Mouse (Mus musculus) midbrain, embryonic 14.5 days (tissue): ENCODE results near the gene Serpine2. TPM values are rescaled to one million over a fixed set of nuclear protein-coding genes. Genes with fewer than 3 reads are reported as not detected.

Source experiments
- ATAC-seq: fragments of 200-750 bp; cut with Nextera tagmentation; 2 replicates; pipeline ENCODE4 v1.8.0; 2017; ENCODE audit warnings: moderate number of reproducible peaks, moderate library complexity; ENCODE audit not compliant: low FRiP score, low TSS enrichment
- DNase-seq: peaks from one replicate; pipeline ENCODE4 v3.0.0-alpha.2; 2015
- H3K27ac ChIP-seq: fragments of 300-500 bp; sonication (generic); replicated peaks from 2 replicates; pipeline ENCODE4 v1.5.1; 2014; ENCODE audit warnings: mild to moderate bottlenecking, low read depth, low read length, moderate library complexity
- H3K27me3 ChIP-seq: fragments of 300-500 bp; sonication (generic); 2 replicates; pipeline ENCODE4 v1.6.1; 2014; ENCODE audit warnings: low read length, control low read depth, mixed read lengths; ENCODE audit not compliant: control insufficient read depth, insufficient read depth
- H3K36me3 ChIP-seq: fragments of 300-500 bp; sonication (generic); 2 replicates; pipeline ENCODE4 v1.6.1; 2014; ENCODE audit warnings: low read length, control low read depth; ENCODE audit not compliant: control insufficient read depth, insufficient read depth
- H3K4me1 ChIP-seq: fragments of 300-500 bp; sonication (generic); 2 replicates; pipeline ENCODE4 v1.6.1; 2014; ENCODE audit warnings: mild to moderate bottlenecking, antibody characterized with exemption, low read length, control low read depth; ENCODE audit not compliant: control insufficient read depth, insufficient read depth
- H3K4me2 ChIP-seq: fragments of 300-500 bp; sonication (generic); 2 replicates; pipeline ENCODE4 v1.6.1; 2014; ENCODE audit warnings: mild to moderate bottlenecking, low read length, moderate library complexity
- H3K4me3 ChIP-seq: fragments of 300-500 bp; sonication (generic); replicated peaks from 2 replicates; pipeline ENCODE4 v1.5.1; 2014; ENCODE audit warnings: low read depth, low read length
- H3K9ac ChIP-seq: fragments of 300-500 bp; sonication (generic); replicated peaks from 2 replicates; pipeline ENCODE4 v1.6.1; 2014; ENCODE audit warnings: mild to moderate bottlenecking, low read length, moderate library complexity
- H3K9me3 ChIP-seq: fragments of 300-500 bp; sonication (generic); 2 replicates; pipeline ENCODE4 v1.6.1; 2016; ENCODE audit warnings: low read length, control low read depth, mixed read lengths; ENCODE audit not compliant: control insufficient read depth
- WGBS: fragments of 180-500 bp; shearing (Covaris S2); extraction: QIAGEN DNeasy Blood & Tissue Kit; methylation state at CpG from one replicate; pipeline ENCODE4 v1.1.7; 2014; 5-methylcytosine and 5-hydroxymethylcytosine counted together
- polyA plus RNA-seq: library from polyadenylated mRNA; unstranded; fragments of >200 nt; fragmentation: Nextera tagmentation; extraction: Ambion mirVana; gene quantifications from 2 replicates; pipeline ENCODE4 v1.2.1, GENCODE M21; 2014

The Serpine2 gene
- polyA plus RNA-seq, 1 experiment from 2014 or later = 199 TPM

DNA sequence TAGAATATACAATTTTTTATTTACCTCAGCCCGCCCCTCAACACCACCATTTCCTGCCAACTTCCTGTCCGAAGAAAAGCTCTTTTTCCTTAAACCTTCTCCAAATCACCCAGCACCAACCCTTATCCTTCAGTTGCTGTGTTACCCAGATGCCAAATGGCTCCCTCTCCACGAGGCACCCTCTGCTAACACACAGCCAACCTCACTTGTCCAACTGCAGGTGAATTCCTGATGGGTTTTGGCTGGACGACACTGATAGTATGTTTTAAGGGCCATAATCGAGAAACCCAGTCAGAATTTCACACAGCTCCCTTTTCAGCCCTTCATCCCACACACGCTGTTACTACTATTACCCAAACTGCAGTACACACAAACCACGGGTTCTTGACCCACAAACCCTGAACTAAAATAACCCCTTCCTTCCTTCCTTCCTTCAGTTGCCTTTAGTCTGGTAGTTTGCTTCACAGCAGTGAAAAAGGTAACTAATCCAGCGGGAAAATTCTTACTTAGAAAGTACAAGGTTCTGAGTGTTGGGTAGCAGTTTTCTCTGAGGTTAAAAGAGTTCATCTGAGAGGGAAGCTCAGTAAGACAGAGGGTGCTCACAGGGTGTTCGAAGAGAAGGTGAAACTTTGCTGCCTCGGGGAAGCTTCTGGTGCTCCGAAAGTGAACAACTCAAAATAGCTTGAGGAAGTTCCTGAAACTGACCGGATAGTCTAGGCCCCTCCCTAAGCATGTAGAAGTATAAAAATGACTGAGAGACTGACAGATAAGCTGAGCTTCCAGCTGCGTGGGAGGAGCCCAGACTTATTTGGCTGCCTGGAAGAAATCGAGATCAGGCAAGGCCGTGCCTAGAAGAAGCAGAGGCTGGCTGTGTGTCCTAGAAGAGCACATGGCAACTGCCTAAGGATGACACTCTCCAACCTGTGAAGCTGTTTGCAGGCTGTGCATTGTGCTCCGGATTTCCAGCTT lies 98.4 kb downstream of the Serpine2 start:
- peak overlapping the region; percentile 66 for H3K4me2 ChIP-seq
- no peaks in the 10 kb centered on the region for H3K27me3 ChIP-seq
- ATAC-seq (no peak), DNase-seq (no peak)
- H3K36me3 ChIP-seq = no peaks in the 10 kb centered on the region
- H3K9ac ChIP-seq = peak overlapping the region; percentile 90; the same call in 1 of the 2 replicates
- peaks cover 28% of the 10 kb centered on the region for H3K4me1 ChIP-seq
- WGBS = 64% methylated on average over 16 of the region's 16 CpGs
- peak overlapping the region; percentile 32; the same call in 1 of the 2 replicates for H3K27ac ChIP-seq
- no peaks in the 10 kb centered on the region for H3K9me3 ChIP-seq
- peak overlapping the region; percentile 85 for H3K4me3 ChIP-seq

DNA sequence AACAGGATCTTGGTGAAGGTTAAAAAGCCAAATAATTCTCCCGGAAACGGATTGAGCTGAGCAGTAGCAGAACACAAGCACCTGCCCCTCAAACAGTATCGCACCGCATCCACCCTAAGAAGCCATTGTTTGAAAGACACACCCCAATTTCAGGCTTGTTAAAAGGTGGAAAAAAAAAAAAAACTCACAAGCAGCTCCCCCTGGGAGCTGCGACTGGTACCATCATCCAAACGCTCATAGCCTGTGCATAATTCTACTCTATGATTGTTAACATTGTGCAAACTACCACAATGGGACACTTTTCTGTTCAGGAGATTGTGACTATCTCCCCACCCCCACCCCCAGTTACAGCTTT lies 99.1 kb downstream of the Serpine2 start:
- Histone ChIP-seq H3K4me3 (peak overlapping the region; percentile 85), H3K27me3 (no peaks in the 10 kb centered on the region), H3K36me3 (no peaks in the 10 kb centered on the region), H3K4me1 (peaks cover 31% of the 10 kb centered on the region), H3K9ac (peak overlapping the region; percentile 90; the same call in 1 of the 2 replicates), H3K9me3 (no peaks in the 10 kb centered on the region), H3K27ac (peak overlapping the region; percentile 32), H3K4me2 (peak overlapping the region; percentile 66)
- WGBS = 3% methylated on average over 6 of the region's 6 CpGs
- ATAC-seq (peak; percentile 36), DNase-seq (no peak)

DNA sequence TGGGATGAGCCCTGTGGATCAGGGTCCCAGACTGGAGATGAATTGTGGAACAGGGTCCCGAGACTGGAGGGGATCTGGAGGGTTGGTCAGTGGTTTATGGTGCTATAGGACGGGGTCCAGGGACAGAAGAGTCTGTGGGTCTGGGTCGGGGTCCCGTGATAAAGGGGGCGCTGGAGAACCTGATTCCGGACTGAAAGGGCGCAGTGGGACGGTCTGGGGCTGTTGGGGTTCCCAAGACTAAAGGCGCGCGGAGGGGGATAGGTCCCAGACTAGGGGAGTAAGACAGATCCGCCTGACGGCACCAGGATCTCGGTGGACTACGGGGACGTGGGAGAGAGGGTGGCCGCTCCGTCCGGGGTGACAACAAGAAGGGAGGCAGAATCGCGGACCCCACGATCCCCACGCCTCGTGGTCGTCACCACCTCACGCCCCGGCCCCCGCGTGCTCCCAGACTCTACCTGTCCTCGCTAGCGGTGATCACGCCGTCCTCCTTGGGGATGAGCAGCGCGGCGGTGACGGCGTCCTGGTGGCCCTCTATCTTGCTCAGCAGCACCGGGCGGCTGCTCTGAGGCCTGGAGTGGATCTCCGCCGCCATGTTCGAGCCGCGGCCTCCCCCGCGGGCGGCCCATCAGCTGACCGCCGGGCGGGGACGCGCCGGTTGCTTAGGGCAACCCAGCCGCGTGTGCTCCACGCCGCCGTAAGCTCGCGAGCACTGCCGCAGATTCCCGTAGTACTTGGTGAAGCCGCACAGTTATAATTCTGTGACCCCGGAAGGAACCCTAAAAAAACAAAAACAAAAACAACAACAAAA lies 99.7 kb downstream of the Serpine2 start:
- peak overlapping the region; percentile 61 for H3K27ac ChIP-seq
- no peaks in the 10 kb centered on the region for H3K27me3 ChIP-seq
- ATAC-seq (peak; percentile 97), DNase-seq (peak; percentile 96)
- H3K9ac ChIP-seq = peak overlapping the region; percentile 90
- peaks cover 31% of the 10 kb centered on the region for H3K4me1 ChIP-seq
- H3K4me2 ChIP-seq = peak overlapping the region; percentile 66
- no peaks in the 10 kb centered on the region for H3K36me3 ChIP-seq
- WGBS = under 1% methylated on average over 64 of the region's 65 CpGs
- peak overlapping the region; percentile 85 for H3K4me3 ChIP-seq
- H3K9me3 ChIP-seq = no peaks in the 10 kb centered on the region

DNA sequence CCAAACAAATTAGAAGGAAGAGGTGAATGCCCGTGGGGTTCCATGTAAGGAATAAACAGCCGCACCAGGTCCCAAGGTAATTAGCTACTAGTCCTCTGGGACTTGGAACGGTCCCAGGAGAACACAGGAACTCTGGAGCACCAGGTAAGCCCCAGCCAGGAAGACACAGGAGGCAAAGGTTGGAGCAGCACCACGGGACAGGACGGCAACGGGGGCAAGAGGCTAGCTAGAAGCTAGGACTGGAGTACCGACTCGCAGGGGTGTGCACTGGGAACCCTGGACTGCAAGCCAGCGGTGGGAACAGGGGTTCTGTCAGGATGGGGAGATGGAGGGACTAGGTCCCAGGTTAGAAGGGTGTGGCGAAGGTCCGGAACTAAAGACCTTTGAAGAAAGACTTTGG lies 100.3 kb downstream of the Serpine2 start:
- Histone ChIP-seq H3K4me2 (peak overlapping the region; percentile 66), H3K27ac (no peak overlapping the region), H3K4me3 (peak overlapping the region; percentile 85), H3K9me3 (no peaks in the 10 kb centered on the region), H3K27me3 (no peaks in the 10 kb centered on the region), H3K4me1 (peaks cover 31% of the 10 kb centered on the region), H3K36me3 (no peaks in the 10 kb centered on the region), H3K9ac (peak overlapping the region; percentile 90)
- ATAC-seq (peak; percentile 17), DNase-seq (peak; percentile 25)
- WGBS = 14% methylated on average over 11 of the region's 11 CpGs

DNA sequence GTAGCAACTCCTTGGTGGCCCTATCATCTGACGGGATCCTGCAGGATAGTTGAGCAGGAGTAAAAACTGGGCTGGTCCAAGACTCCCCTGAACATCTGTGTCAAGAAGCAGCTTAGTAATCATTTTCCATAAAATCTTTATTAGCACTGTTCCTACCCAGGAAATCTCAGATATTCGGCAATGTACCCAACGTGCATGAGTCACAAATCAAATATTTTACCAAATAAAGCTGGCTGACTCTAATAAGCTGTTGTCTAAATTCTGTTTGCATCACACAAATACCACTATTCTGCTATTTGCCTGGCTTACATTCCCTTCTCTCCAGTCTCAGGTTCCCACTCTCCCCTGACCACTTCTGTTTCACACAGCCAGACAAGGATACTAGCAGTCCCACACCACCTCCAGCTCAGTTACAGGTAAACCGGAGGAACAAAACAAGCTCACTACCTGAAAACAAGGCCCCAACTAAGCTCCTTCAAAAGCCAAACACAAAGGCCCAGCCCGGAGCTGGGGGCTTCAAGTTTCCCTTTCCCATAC lies 101.5 kb downstream of the Serpine2 start:
- Histone ChIP-seq H3K9me3 (no peaks in the 10 kb centered on the region), H3K4me2 (peak overlapping the region; percentile 66), H3K4me3 (peak overlapping the region; percentile 15; the same call in 1 of the 2 replicates), H3K27ac (no peak overlapping the region), H3K27me3 (no peaks in the 10 kb centered on the region), H3K4me1 (peaks cover 31% of the 10 kb centered on the region), H3K9ac (no peak overlapping the region; the same call in 1 of the 2 replicates), H3K36me3 (no peaks in the 10 kb centered on the region)
- WGBS = 65% methylated on average over 5 of the region's 5 CpGs
- DNase-seq = no peak
- no peak for ATAC-seq

DNA sequence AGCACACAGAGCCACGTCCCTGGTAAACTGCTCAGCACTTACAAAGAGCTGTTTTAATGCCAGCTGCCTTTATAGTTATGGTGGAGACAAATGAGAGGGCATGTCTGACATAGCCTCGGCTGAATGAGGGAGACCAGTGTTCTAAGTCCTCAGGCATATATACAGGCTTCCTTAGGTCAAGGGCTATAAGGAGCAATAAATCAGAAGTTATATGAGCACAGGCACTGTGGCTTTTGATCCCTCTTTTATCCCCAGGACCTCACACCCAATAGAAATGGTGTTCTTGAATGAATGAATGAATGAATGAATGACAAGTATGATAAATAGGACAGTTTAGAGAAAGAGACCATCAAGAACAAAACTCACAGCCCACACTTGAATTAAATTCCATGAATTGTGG lies 102.0 kb downstream of the Serpine2 start:
- 53% methylated on average over 2 of the region's 2 CpGs for WGBS
- no peak for ATAC-seq
- H3K9ac ChIP-seq = no peak overlapping the region

DNA sequence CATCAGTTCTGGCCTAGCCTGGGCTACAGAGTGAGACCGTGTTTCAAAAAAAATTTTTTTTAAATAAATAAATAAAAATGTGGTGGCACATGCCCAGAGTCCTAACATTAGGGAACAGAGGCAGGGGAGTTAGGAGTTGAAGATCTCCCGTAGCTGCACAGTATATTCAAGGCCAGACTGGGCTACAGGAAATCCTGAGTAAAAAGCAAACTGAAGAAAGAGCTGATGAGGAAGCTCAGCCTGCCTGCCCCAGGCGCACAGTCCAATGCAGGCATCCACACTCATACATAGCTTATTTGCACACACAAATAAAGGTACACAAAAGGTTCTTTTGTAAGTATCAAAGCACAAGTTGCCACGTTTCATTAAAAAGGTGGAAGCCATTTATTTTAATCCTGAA lies 103.4 kb downstream of the Serpine2 start:
- Histone ChIP-seq H3K9ac (no peak overlapping the region), H3K4me2 (no peak overlapping the region), H3K4me1 (peaks cover 29% of the 10 kb centered on the region), H3K4me3 (no peak overlapping the region), H3K27me3 (no peaks in the 10 kb centered on the region), H3K9me3 (no peaks in the 10 kb centered on the region), H3K27ac (no peak overlapping the region), H3K36me3 (no peaks in the 10 kb centered on the region)
- no peak for DNase-seq
- no peak for ATAC-seq
- 79% methylated on average over 4 of the region's 4 CpGs for WGBS

More for the DNA sequence above, 102.0 kb downstream of the Serpine2 start:
- Histone ChIP-seq H3K27me3 (no peaks in the 10 kb centered on the region), H3K9me3 (no peaks in the 10 kb centered on the region), H3K36me3 (no peaks in the 10 kb centered on the region), H3K4me3 (0 out of 2 replicates have a peak overlapping the region, but pooled peaks have one; percentile 3), H3K4me2 (peak overlapping the region; percentile 66), H3K4me1 (peaks cover 31% of the 10 kb centered on the region), H3K27ac (no peak overlapping the region)
- DNase-seq = no peak

DNA sequence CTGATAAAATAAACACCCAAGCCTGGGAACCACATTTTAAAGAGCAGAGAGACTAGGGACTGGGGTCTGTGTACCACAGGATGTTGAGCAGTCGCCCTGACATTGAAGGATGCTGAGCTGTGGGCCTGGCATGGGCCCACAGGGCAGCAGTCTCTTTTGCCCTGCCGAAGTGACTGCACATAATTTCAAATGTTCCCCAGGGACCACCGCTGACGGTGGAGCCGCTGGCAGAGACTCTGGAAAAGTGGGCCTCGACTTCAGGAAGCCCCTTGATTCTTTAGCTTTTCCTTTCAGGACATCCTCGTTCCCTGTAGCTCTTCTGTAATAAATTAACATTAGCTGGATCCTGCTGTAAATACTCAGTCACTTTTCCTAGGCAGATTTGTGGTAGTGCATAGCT lies 103.8 kb downstream of the Serpine2 start:
- no peak for DNase-seq
- 73% methylated on average over 7 of the region's 7 CpGs for WGBS

More for the DNA sequence above, 103.8 kb downstream of the Serpine2 start:
- ATAC-seq = no peak
- no peak overlapping the region for H3K4me2 ChIP-seq
- H3K4me3 ChIP-seq = no peak overlapping the region
- H3K9ac ChIP-seq = no peak overlapping the region
- peaks cover 24% of the 10 kb centered on the region for H3K4me1 ChIP-seq
- H3K36me3 ChIP-seq = no peaks in the 10 kb centered on the region
- no peak overlapping the region for H3K27ac ChIP-seq
- H3K27me3 ChIP-seq = no peaks in the 10 kb centered on the region
- H3K9me3 ChIP-seq = no peaks in the 10 kb centered on the region
